Mouse (Mus musculus) left cerebral cortex, postnatal 25 days (tissue): ENCODE results near the gene Dydc1. TPM values are rescaled to one million over a fixed set of nuclear protein-coding genes. Genes with fewer than 3 reads are reported as not detected.

ENCODE experiments used
- DNase-seq, 2 experiments: peaks; one replicate each; pipeline ENCODE4 v3.0.0; 2022; ENCODE audit warnings: low spot score in 2 of 2, mixed read lengths in 1 of 2
- intact Hi-C: fragments of 180-260 bp; cut with DNase I; formaldehyde crosslinking; loops from one replicate; pipeline ENCODE4 v1.15.1; 2025
- total RNA-seq, 2 experiments: library from RNA; stranded (reverse); gene quantifications; 2 replicates each; pipeline ENCODE4 v1.2.3; 2021

Gene Dydc1
- total RNA-seq, 2 experiments from 2014 or later: not detected

DNA sequence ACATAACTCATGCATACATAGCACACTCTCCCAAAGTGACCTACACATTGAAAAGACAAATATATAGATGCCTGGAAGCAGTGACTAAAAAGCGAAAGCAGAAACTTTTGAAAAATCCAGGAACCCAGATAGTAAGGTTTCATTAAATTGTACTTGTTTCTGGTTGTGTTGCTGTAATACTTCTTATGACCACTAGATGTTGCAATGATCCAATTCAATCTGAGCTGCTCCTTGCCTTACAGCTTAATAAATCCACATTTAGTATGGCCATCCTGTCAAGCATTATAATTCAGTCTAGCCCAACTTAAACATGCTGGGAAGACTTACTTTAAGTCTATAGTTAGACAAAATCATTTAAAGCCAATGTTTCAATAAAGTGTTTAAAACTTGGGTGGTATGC is 21.4 kb downstream of the Dydc1 start:
- intact Hi-C loops: loop anchor here (1.0 kb wide), 1 partner anchor 68 kb away; no protein-coding TSS in a partner anchor
- DNase-seq: peak in 1 of 2 experiments; percentile 8

GRCm38 (mm10) chr14:41096296-41096860 is 23.7 kb downstream of the Dydc1 start:
- intact Hi-C loops: no loop called here

DNA sequence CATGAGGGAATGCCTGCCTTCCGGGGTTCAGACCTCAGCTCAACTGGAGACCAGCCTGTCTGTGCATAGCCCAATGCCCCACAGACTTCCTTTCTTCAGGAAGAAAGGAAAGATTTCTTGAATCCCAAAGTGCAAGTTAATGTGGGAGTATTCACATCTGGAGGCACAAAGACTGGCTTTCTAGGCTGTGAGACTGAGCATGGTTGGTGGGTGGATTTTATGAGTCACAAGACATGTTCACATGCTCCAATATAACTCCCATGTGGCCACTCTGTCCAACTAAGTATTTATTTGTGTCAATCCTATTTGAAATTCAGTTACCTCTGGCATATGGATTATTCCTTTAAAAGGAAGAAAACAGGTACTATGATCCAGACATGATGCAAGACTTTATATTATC is 26.0 kb downstream of the Dydc1 start:
- peak; percentile 21 to 77 for DNase-seq
- intact Hi-C loops: no loop called here

More at GRCm38 (mm10) chr14:41096296-41096860, 23.7 kb downstream of the Dydc1 start:
- no peak for DNase-seq

- no peak for DNase-seq
- intact Hi-C loops: no loop called here
Measured at GRCm38 (mm10) chr14:41100712-41101111, 28.0 kb downstream of the Dydc1 start.

GRCm38 (mm10) chr14:41101242-41101641 is 28.5 kb downstream of the Dydc1 start:
- DNase-seq: no peak
- intact Hi-C loops: no loop called here

- intact Hi-C loops: no loop called here
- DNase-seq: no peak
Measured at GRCm38 (mm10) chr14:41102269-41102668, 29.6 kb downstream of the Dydc1 start.

DNA sequence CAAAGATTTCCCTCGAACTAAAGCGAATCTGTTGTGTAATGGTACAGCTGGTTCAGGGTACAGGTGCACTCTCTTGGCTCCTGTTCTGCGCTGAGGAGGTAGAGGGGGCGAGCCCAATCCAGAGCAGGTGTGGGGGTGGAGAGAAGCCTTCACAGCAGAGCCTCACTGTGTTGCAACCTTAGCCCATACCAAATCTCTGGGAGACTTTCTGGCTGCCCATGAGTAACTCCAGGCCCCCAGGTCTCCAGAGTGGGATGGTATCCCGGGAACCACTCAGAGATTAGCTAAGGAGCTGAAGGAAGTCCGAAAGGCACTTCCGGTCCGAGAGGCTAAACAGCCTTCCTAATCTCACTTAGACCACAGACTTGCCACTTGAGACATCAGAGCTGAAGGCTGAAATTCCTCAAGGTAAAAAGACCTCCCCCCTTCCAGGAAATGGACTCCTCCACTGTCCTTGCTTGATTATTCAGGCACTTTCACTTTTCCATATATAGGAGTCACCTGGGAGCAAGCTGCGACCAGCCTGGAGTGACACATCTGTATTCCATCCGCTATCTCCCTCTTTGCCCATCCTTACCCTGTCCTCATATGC is 32.2 kb downstream of the Dydc1 start, which contains the start of gene Mat1a:
Gene Mat1a, plus strand, starts transcription at position 183 of the 592 bp plus-strand sequence.
- intact Hi-C loops: no loop called here

DNA sequence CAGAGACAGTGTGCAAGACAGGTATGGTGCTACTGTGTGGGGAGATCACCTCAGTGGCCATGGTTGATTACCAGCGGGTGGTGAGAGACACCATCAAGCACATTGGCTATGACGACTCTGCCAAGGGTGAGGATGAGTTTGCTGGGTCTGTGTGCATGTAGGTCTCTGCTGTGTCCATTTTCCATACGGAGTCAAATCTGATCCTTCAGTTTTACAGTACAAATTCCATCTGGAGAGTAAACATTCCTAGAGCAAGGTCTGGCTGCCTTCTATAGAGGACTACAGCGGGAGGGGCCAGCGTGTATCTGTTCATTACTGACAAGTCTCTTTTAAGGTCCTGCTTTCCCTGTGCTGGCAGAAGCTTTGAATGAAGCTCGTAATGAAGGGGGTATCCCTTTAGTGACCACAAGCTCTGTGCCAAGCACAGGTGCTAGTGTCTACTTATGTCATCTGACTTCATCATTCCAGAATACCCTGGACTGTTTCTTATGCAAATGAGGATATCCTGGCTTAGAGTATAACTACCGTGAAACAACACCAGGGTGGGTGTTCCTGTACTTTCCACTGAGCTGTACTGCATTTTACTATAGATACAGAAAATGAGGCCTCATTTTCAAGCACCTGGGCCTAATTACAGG is 38.4 kb downstream of the Dydc1 start:
- no peak for DNase-seq
- intact Hi-C loops: no loop called here

More for the DNA sequence above, 32.2 kb downstream of the Dydc1 start, which contains the start of gene Mat1a:
- DNase-seq: no peak

- intact Hi-C loops: no loop called here
- no peak for DNase-seq
Measured at GRCm38 (mm10) chr14:41112944-41113343, 40.2 kb downstream of the Dydc1 start.

GRCm38 (mm10) chr14:41116271-41116670 is 43.6 kb downstream of the Dydc1 start:
- intact Hi-C loops: no loop called here
- DNase-seq: no peak

DNA sequence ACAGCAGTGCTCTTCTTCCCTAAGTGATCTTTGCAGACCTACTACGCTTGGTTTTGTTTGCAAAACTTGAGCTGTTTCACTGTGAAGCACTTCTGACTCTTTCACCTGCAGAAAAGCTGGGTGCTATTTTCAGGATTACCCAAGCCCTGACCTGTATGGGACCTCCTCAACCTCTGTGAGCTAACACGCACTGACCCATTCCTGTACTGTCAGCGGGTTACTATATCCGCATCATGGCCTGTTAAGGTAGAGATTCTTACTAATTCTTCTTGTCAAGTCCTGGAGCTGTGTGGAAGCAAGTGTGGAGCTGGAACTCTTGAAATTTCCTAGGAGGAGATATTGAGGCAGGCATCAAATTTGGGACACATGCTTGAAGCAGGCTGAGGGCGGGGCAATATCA is 52.0 kb downstream of the Dydc1 start:
- intact Hi-C loops: no loop called here
- no peak for DNase-seq

DNA sequence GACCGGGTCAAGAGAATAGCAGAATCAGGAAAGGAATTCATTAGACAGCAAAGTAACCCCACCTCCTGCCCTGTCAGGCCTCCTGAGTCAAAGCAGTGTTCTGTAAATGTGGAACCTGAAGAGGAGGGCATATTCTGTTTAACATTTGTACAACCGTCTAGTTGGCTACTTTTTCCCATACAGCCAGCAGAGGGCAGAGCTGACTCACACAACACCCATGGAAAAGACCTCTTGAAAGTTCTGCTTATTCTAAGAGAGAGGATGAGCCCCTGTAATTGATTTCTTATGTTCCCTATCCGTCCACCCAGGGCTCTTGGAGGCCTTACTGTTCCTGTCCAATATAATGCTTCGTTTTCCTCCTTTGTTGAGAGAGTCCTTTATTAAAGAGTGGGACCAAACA is 55.3 kb downstream of the Dydc1 start:
- intact Hi-C loops: loop anchor here (2.0 kb wide), 1 partner anchor 35 kb away; no protein-coding TSS in a partner anchor
- peak; percentile 33 to 38 for DNase-seq

GRCm38 (mm10) chr14:41131540-41131939 is 58.8 kb downstream of the Dydc1 start, which contains the start of gene Sftpa1:
TSS of gene Sftpa1 (plus strand) at chr14:41131782.
- intact Hi-C loops: no loop called here
- DNase-seq: no peak

- intact Hi-C loops: no loop called here
- DNase-seq: no peak
Measured at GRCm38 (mm10) chr14:41137006-41137405, 64.3 kb downstream of the Dydc1 start.

- intact Hi-C loops: no loop called here
- no peak for DNase-seq
Measured at GRCm38 (mm10) chr14:41140686-41141085, 68.0 kb downstream of the Dydc1 start.

Other genes with a start within 250 kb of the Dydc1 start
- gene Sh2d4b, start 179.6 kb upstream of the Dydc1 start, total RNA-seq: 1 to 10 TPM; 2.9 to 4.4 TPM
- gene Tspan14, start 106.1 kb upstream of the Dydc1 start, total RNA-seq: 10 to 100 TPM; 58.1 to 61.8 TPM
- 100 to 1,000 TPM; 115 to 120 TPM for gene Fam213a, start 59.1 kb upstream of the Dydc1 start, total RNA-seq
- gene Dydc2, start 3.7 kb upstream of the Dydc1 start, total RNA-seq: under 1 TPM; 0.62 to 0.85 TPM
- gene Mat1a, start 32.1 kb downstream of the Dydc1 start, total RNA-seq: not detected
- gene Sftpa1, start 58.9 kb downstream of the Dydc1 start, total RNA-seq: not detected
- gene Mbl1, start 78.5 kb downstream of the Dydc1 start, total RNA-seq: not detected
- not detected for gene Sftpd, start 112.2 kb downstream of the Dydc1 start, total RNA-seq
- gene Gm2832, start 205.9 kb downstream of the Dydc1 start, total RNA-seq: under 1 TPM; 0.23 to 0.73 TPM